Comparison of ENCODE assay signal across 13 mouse cellular contexts in genomic region chr5:129545787-129546186, GRCm38 (mm10). TPM values are rescaled to one million over a fixed set of nuclear protein-coding genes. Genes with fewer than 3 reads are reported as not detected.
DNase-seq lines count a peak whose midpoint lies in the region; TF ChIP-seq lines count a peak whose summit lies in the region.
"Had no signal": no experiment of that assay in that cellular context is flagged by ENCODE, and none has a peak within 500 bp of the region (broad histone marks: within the 10 kb centered on the region; RNA-seq: fewer than 3 reads in every experiment).

No protein-coding gene starts in this region.

- no peak overlapping the region for H3K27ac ChIP-seq in kidney, adult 2 months (ENCODE audit: insufficient read depth, low read depth, low read length)
- H3K27ac ChIP-seq in embryonic fibroblast, embryonic 13.5 days (ENCODE audit: insufficient read depth, low read length), result 0 out of 2 replicates have a peak overlapping the region, but pooled peaks have one; percentile 8
- H3K27ac ChIP-seq: embryonic facial prominence, embryonic 15.5 days; stomach, embryonic 15.5 days had no signal

- no peaks in the 10 kb centered on the region for H3K27me3 ChIP-seq in kidney, adult 2 months (replicated peaks; ENCODE audit: control insufficient read depth, insufficient read depth, low read length)
- H3K27me3 ChIP-seq: embryonic facial prominence, embryonic 15.5 days; Patski; stomach, embryonic 15.5 days had no signal

- no peak for TF ChIP-seq CTCF in kidney, adult 2 months (conservative IDR thresholded peaks at IDR 0.05; ENCODE audit: insufficient read depth, insufficient read length, low read depth, low read length)
- no peak for TF ChIP-seq CTCF in embryonic fibroblast, embryonic 13.5 days (IDR thresholded peaks at IDR 0.05; ENCODE audit: borderline replicate concordance, insufficient read depth, low read length)

- H3K4me3 ChIP-seq in kidney, adult 2 months (ENCODE audit: insufficient read depth, low read depth, low read length), result no peak overlapping the region
- H3K4me3 ChIP-seq in embryonic fibroblast, embryonic 13.5 days (ENCODE audit: insufficient read depth, low read length), result no peak overlapping the region
- H3K4me3 ChIP-seq: embryonic facial prominence, embryonic 15.5 days; myocyte; stomach, embryonic 15.5 days had no signal

- 68% methylated on average over 9 of the region's 9 CpGs for WGBS in kidney, adult 2 months

- TF ChIP-seq POLR2A in kidney, adult 2 months (IDR thresholded peaks at IDR 0.05; ENCODE audit: low read depth, low read length), result no peak
- TF ChIP-seq POLR2A in embryonic fibroblast, embryonic 13.5 days (IDR thresholded peaks at IDR 0.05; ENCODE audit: low read depth, low read length), result no peak

- peak; percentile 62 for DNase-seq in kidney, adult 2 months
- no peak for DNase-seq in kidney, adult 11 months
- peak; percentile 58 to 60 for DNase-seq in left cerebral cortex, postnatal 14 days (ENCODE audit: low spot score in 2 of 2)
- DNase-seq in left cerebral cortex, postnatal 4 days, result no peak
- peak; percentile 59 for DNase-seq in adipocyte (ENCODE audit: low spot score)
- no peak for DNase-seq in adrenal gland, adult (ENCODE audit: inconsistent age in 2 of 2, low spot score in 1 of 2)
- DNase-seq: adrenal gland, postnatal 10 days; lung, adult 2 months had no signal

- H3K36me3 ChIP-seq in kidney, adult 2 months (ENCODE audit: control insufficient read depth, insufficient read depth, low read length), result peaks cover 7% of the 10 kb centered on the region

- intact Hi-C loops in left cerebral cortex, postnatal 14 days (cut with DNase I), result no loop called here
- intact Hi-C loops in left cerebral cortex, postnatal 4 days (cut with DNase I), result no loop called here

- peaks cover 3% of the 10 kb centered on the region; the same call in 1 of the 2 replicates for H3K4me1 ChIP-seq in kidney, adult 2 months (ENCODE audit: control insufficient read depth, insufficient read depth, low read length)
- H3K4me1 ChIP-seq in embryonic fibroblast, embryonic 13.5 days (ENCODE audit: control insufficient read depth, insufficient read depth, low read length), result no peaks in the 10 kb centered on the region
- H3K4me1 ChIP-seq: embryonic facial prominence, embryonic 15.5 days; stomach, embryonic 15.5 days had no signal

RNA-seq across cellular contexts. Expression of gene Mmp17, which starts 38.2 kb away (rescaled TPM):
- 1.6 and 2.5 TPM in 2 replicates for polyA plus RNA-seq in kidney, adult 2 months (2012; rRNA removed)
- 10 to 100 TPM; 91.1 to 94.9 TPM for total RNA-seq in left cerebral cortex, postnatal 14 days (2021)
- 10 to 100 TPM; 39.5 to 47.2 TPM for total RNA-seq in left cerebral cortex, postnatal 4 days (2021)
- polyA plus RNA-seq in embryonic fibroblast, embryonic 13.5 days (2011; ENCODE audit: insufficient read length, low read depth, missing spikeins), result 4.5 and 5.5 TPM in 2 replicates

RNA-seq across cellular contexts. Expression of gene Sfswap, which starts 44.8 kb away (rescaled TPM):
- polyA plus RNA-seq in kidney, adult 2 months (2012; rRNA removed), result 43.8 and 55.6 TPM in 2 replicates
- 100 to 1,000 TPM; 111 to 113 TPM for total RNA-seq in left cerebral cortex, postnatal 14 days (2021)
- total RNA-seq in left cerebral cortex, postnatal 4 days (2021), result 100 to 1,000 TPM; 196 to 209 TPM
- 65.4 and 76.7 TPM in 2 replicates for polyA plus RNA-seq in embryonic fibroblast, embryonic 13.5 days (2011; ENCODE audit: insufficient read length, low read depth, missing spikeins)

Comparison
In these comparisons a context has a peak if more than half of its experiments do, and no peak if none do; other contexts are left out.
1. DNase-seq: peak in kidney, adult 2 months (single experiment), left cerebral cortex, postnatal 14 days (2 of 2) and adipocyte (single experiment); none in kidney, adult 11 months (single experiment), left cerebral cortex, postnatal 4 days (single experiment) and adrenal gland, adult (0 of 2).